ENCODE assay signal across 22 mouse cellular contexts in genomic region chr6:119568339-119568738, GRCm38 (mm10). TPM values are rescaled to one million over a fixed set of nuclear protein-coding genes. Genes with fewer than 3 reads are reported as not detected.
DNase-seq lines count a peak whose midpoint lies in the region; ATAC-seq and TF ChIP-seq lines count a peak whose summit lies in the region.
"Had no signal": no experiment of that assay in that cellular context is flagged by ENCODE, and none has a peak within 500 bp of the region (broad histone marks: within the 10 kb centered on the region; RNA-seq: fewer than 3 reads in every experiment).

No protein-coding gene starts in this region.

- H3K27ac ChIP-seq in kidney, embryonic 15.5 days, result no peak overlapping the region
- no peak overlapping the region for H3K27ac ChIP-seq in kidney, adult 2 months (ENCODE audit: insufficient read depth, low read depth, low read length)
- no peak overlapping the region for H3K27ac ChIP-seq in kidney, embryonic 16.5 days (ENCODE audit: low read length)
- no peak overlapping the region for H3K27ac ChIP-seq in kidney, postnatal 0 days

- H3K9me3 ChIP-seq in kidney, embryonic 15.5 days (replicated peaks), result no peaks in the 10 kb centered on the region
- no peaks in the 10 kb centered on the region for H3K9me3 ChIP-seq in kidney, embryonic 16.5 days (ENCODE audit: low read length)
- no peaks in the 10 kb centered on the region for H3K9me3 ChIP-seq in kidney, postnatal 0 days (replicated peaks; ENCODE audit: low read length)
- H3K9me3 ChIP-seq: G1E had no signal

- CTCF ChIA-PET in Patski (lab: Charles Lee), result interaction anchor here (0.7 to 1.9 kb wide), 3 partner anchors 10 to 106 kb away, joined by 3 to 6 read pairs (median 3); partner anchors contain the start of gene Wnt5b

- POLR2A ChIA-PET in Patski (lab: Charles Lee), result interaction anchor here (1.2 kb wide), 1 partner anchor 25 kb away, joined by 4 read pairs; no protein-coding TSS in a partner anchor

- no peak for TF ChIP-seq CTCF in kidney, adult 2 months (conservative IDR thresholded peaks at IDR 0.05; ENCODE audit: insufficient read depth, insufficient read length, low read depth, low read length)
- TF ChIP-seq CTCF in kidney, postnatal 0 days (IDR thresholded peaks at IDR 0.05; ENCODE audit: low read depth), result no peak
- TF ChIP-seq CTCF in Patski (IDR thresholded peaks at IDR 0.05), result no peak

- no peak overlapping the region for H3K4me2 ChIP-seq in kidney, embryonic 15.5 days
- no peak overlapping the region for H3K4me2 ChIP-seq in kidney, embryonic 16.5 days (replicated peaks; ENCODE audit: low read depth, low read length)
- H3K4me2 ChIP-seq in kidney, postnatal 0 days (ENCODE audit: low read length), result no peak overlapping the region

- 70% methylated on average over 2 of the region's 2 CpGs for WGBS in kidney, embryonic 15.5 days
- WGBS in kidney, adult 2 months, result 67% methylated on average over 2 of the region's 2 CpGs
- WGBS in kidney, embryonic 16.5 days, result 66% methylated on average over 2 of the region's 2 CpGs
- WGBS in kidney, postnatal 0 days, result 54% methylated on average over 2 of the region's 2 CpGs

- H3K4me1 ChIP-seq in kidney, embryonic 15.5 days, result peaks cover 30% of the 10 kb centered on the region
- H3K4me1 ChIP-seq in kidney, adult 2 months (ENCODE audit: control insufficient read depth, insufficient read depth, low read length), result no peaks in the 10 kb centered on the region
- peaks cover 30% of the 10 kb centered on the region for H3K4me1 ChIP-seq in kidney, embryonic 16.5 days (ENCODE audit: insufficient read depth, low read length)
- peaks cover 12% of the 10 kb centered on the region; the same call in 1 of the 2 replicates for H3K4me1 ChIP-seq in kidney, postnatal 0 days (replicated peaks; ENCODE audit: insufficient read depth, low read length)

- no peaks in the 10 kb centered on the region for H3K27me3 ChIP-seq in kidney, embryonic 15.5 days
- H3K27me3 ChIP-seq in kidney, adult 2 months (replicated peaks; ENCODE audit: control insufficient read depth, insufficient read depth, low read length), result no peaks in the 10 kb centered on the region
- no peaks in the 10 kb centered on the region for H3K27me3 ChIP-seq in kidney, embryonic 16.5 days (ENCODE audit: insufficient read depth, low read length)
- no peaks in the 10 kb centered on the region for H3K27me3 ChIP-seq in kidney, postnatal 0 days (ENCODE audit: insufficient read depth, low read length)
- H3K27me3 ChIP-seq in Patski, result no peaks in the 10 kb centered on the region
- H3K27me3 ChIP-seq: CH12.LX had no signal

- no peak overlapping the region for H3K9ac ChIP-seq in kidney, embryonic 15.5 days
- no peak overlapping the region for H3K9ac ChIP-seq in kidney, embryonic 16.5 days (replicated peaks; ENCODE audit: low read length)
- no peak overlapping the region for H3K9ac ChIP-seq in kidney, postnatal 0 days (ENCODE audit: low read depth, low read length)

- ATAC-seq in kidney, embryonic 15.5 days (replicated peaks; ENCODE audit: low FRiP score), result peak; percentile 23
- ATAC-seq in kidney, embryonic 16.5 days (ENCODE audit: low FRiP score, low TSS enrichment), result peak; percentile 32; the same call in 1 of the 2 replicates
- peak; percentile 26; the same call in 1 of the 2 replicates for ATAC-seq in kidney, postnatal 0 days (replicated peaks; ENCODE audit: low FRiP score, low read depth)
- ATAC-seq in Patski, result peak; percentile 93
- ATAC-seq: activated CD4-positive, CD25-positive, alpha-beta regulatory T cell, adult 4 months; CD4-positive, CD25-positive, alpha-beta regulatory T cell, adult 4 months had no signal

- DNase-seq in kidney, adult 2 months, result no peak
- DNase-seq in kidney, adult 8-10 months, result no peak
- DNase-seq in kidney, postnatal 0 days (ENCODE audit: low spot score), result no peak
- DNase-seq in kidney, postnatal 10 days, result no peak
- DNase-seq in Patski (ENCODE audit: low read depth, low spot score), result peak; percentile 39
- DNase-seq in right cerebral cortex, postnatal 4 days, result no peak
- DNase-seq: adrenal gland, adult 2 months; adrenal gland, adult 8-10 months; adrenal gland, postnatal 10 days; adrenal gland, postnatal 14 days; adrenal gland, postnatal 25 days; adrenal gland, postnatal 36 days; B cell, adult 2 months; cerebellum, adult 11 months; cerebellum, adult 11-12 months; cerebellum, adult 18-20 months had no signal

- peaks cover 4% of the 10 kb centered on the region; the same call in 1 of the 2 replicates for H3K36me3 ChIP-seq in kidney, embryonic 15.5 days
- H3K36me3 ChIP-seq in kidney, adult 2 months (ENCODE audit: control insufficient read depth, insufficient read depth, low read length), result no peaks in the 10 kb centered on the region
- peaks cover 5% of the 10 kb centered on the region; the same call in 1 of the 2 replicates for H3K36me3 ChIP-seq in kidney, embryonic 16.5 days (ENCODE audit: insufficient read depth, low read length)
- H3K36me3 ChIP-seq in kidney, postnatal 0 days (ENCODE audit: insufficient read depth, low read length), result 0 out of 2 replicates have a peak, but pooled peaks cover 3% of the 10 kb centered on the region

- in situ Hi-C loops in Patski (cut with MboI; ENCODE audit: low pct_unique_long_range_greater_than_20kb), result no loop called here

- TF ChIP-seq POLR2A in kidney, adult 2 months (IDR thresholded peaks at IDR 0.05; ENCODE audit: low read depth, low read length), result no peak

- H3K4me3 ChIP-seq in kidney, embryonic 15.5 days (replicated peaks), result no peak overlapping the region
- H3K4me3 ChIP-seq in kidney, adult 2 months (ENCODE audit: insufficient read depth, low read depth, low read length), result no peak overlapping the region
- H3K4me3 ChIP-seq in kidney, embryonic 16.5 days (ENCODE audit: low read length), result no peak overlapping the region
- H3K4me3 ChIP-seq in kidney, postnatal 0 days (replicated peaks; ENCODE audit: low read depth, low read length), result no peak overlapping the region

RNA-seq across cellular contexts. Expression of gene Wnt5b, which starts 24.2 kb away (rescaled TPM):
- 9.1 and 11.5 TPM in 2 replicates for polyA plus RNA-seq in kidney, embryonic 15.5 days (2015; fragmentation: Nextera tagmentation; extraction: Ambion mirVana)
- 6.2 and 6.6 TPM in 2 replicates for polyA plus RNA-seq in kidney, adult 2 months (2012; rRNA removed)
- 9.6 and 10.1 TPM in 2 replicates for polyA plus RNA-seq in kidney, embryonic 16.5 days (2015; fragmentation: Nextera tagmentation; extraction: Ambion mirVana)
- 11.1 and 12.2 TPM in 2 replicates for polyA plus RNA-seq in kidney, postnatal 0 days (2015; fragmentation: Nextera tagmentation; extraction: Ambion mirVana)
- polyA plus RNA-seq in Patski (2021), result 9.8 TPM
- polyA plus RNA-seq: activated CD4-positive, CD25-positive, alpha-beta regulatory T cell, adult 4 months had no signal

Comparison
In these comparisons a context has a peak if more than half of its experiments do, and no peak if none do; other contexts are left out.
1. ATAC-seq: peak in every context shown above with its lines; median percentile 93 in Patski; 32 in kidney, embryonic 16.5 days; 26 in kidney, postnatal 0 days; 23 in kidney, embryonic 15.5 days.